Mouse (Mus musculus) embryonic facial prominence, embryonic 15.5 days (tissue): Measurements from ENCODE around the gene Faf1. TPM values are rescaled to one million over a fixed set of nuclear protein-coding genes. Genes with fewer than 3 reads are reported as not detected.

Experiments used
- ATAC-seq: fragments of 200-750 bp; cut with Nextera tagmentation; 2 replicates; pipeline ENCODE4 v1.8.0; 2017; ENCODE audit warnings: low read depth, moderate TSS enrichment; ENCODE audit not compliant: insufficient number of reproducible peaks, low FRiP score, low TSS enrichment
- H3K27ac ChIP-seq: fragments of 300-500 bp; sonication (generic); replicated peaks from 2 replicates; pipeline ENCODE4 v1.5.1; 2015; ENCODE audit warnings: mild to moderate bottlenecking, inconsistent platforms
- H3K27me3 ChIP-seq: fragments of 300-500 bp; sonication (generic); 2 replicates; pipeline ENCODE4 v1.6.1; 2015; ENCODE audit warnings: inconsistent platforms
- H3K36me3 ChIP-seq: fragments of 300-500 bp; sonication (generic); 2 replicates; pipeline ENCODE4 v1.6.1; 2015; ENCODE audit warnings: mild to moderate bottlenecking, inconsistent platforms
- H3K4me1 ChIP-seq: fragments of 300-500 bp; sonication (generic); 2 replicates; pipeline ENCODE4 v1.6.1; 2015; ENCODE audit warnings: inconsistent platforms
- H3K4me2 ChIP-seq: fragments of 300-500 bp; sonication (generic); replicated peaks from 2 replicates; pipeline ENCODE4 v1.6.1; 2015; ENCODE audit warnings: mild to moderate bottlenecking, inconsistent platforms
- H3K4me3 ChIP-seq: fragments of 300-500 bp; sonication (generic); replicated peaks from 2 replicates; pipeline ENCODE4 v1.5.1; 2015; ENCODE audit warnings: mild to moderate bottlenecking, inconsistent platforms
- H3K9ac ChIP-seq: fragments of 300-500 bp; sonication (generic); 2 replicates; pipeline ENCODE4 v1.6.1; 2015; ENCODE audit warnings: inconsistent platforms
- H3K9me3 ChIP-seq: fragments of 300-500 bp; sonication (generic); replicated peaks from 2 replicates; pipeline ENCODE4 v1.6.1; 2016; ENCODE audit warnings: inconsistent platforms
- WGBS: fragments of 180-500 bp; shearing (Covaris S2); methylation state at CpG from one replicate; pipeline ENCODE4 v1.1.7; 2015; 5-methylcytosine and 5-hydroxymethylcytosine counted together
- polyA plus RNA-seq: library from polyadenylated mRNA; unstranded; fragments of >200 nt; fragmentation: Nextera tagmentation; extraction: Ambion mirVana; gene quantifications from 2 replicates; pipeline ENCODE4 v1.2.1, GENCODE M21; 2015

Gene Faf1
- 23.1 and 25.1 TPM in 2 replicates for polyA plus RNA-seq

- Histone ChIP-seq H3K4me3 (peak within 1 kb of the TSS; percentile 62), H3K9ac (peak within 1 kb of the TSS; percentile 71)
- WGBS = under 1% methylated on average over 107 of the region's 107 CpGs
These were observed at the start of gene Faf1 for GRCm38 (mm10) chr4:109676218-109677215. Gene Faf1 (plus strand): TSS chr4:109676588.

DNA sequence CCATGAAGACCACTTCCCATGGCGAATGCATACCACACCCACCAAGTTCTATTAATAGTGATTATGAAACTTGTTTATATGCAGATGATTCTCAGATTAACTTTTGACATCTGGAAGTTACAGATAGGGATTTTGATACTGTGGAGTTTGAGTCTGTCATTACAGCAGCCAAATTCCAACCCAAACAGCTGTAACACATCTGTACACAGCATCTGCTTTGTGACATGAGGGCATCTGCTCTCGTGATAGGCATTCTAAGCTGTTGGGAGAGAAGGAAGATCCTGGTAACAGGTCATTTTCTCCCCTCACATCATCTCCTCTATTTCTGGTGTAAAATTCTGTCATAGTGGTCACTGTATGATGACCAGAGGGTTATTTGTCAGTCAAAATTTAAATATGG lies 46.2 kb upstream of the Faf1 start:
- H3K4me3 ChIP-seq = no peak overlapping the region
- H3K9ac ChIP-seq = no peak overlapping the region
- no peaks in the 10 kb centered on the region for H3K36me3 ChIP-seq
- H3K27me3 ChIP-seq = no peaks in the 10 kb centered on the region
- whole genome bisulfite sequencing = 37% methylated on average over 2 of the region's 2 CpGs
- no peak overlapping the region for H3K27ac ChIP-seq
- no peaks in the 10 kb centered on the region for H3K4me1 ChIP-seq
- ATAC-seq = no peak
- H3K9me3 ChIP-seq = no peaks in the 10 kb centered on the region
- no peak overlapping the region for H3K4me2 ChIP-seq

More at GRCm38 (mm10) chr4:109676218-109677215, at the start of gene Faf1:
- peak within 1 kb of the TSS; percentile 64 for H3K4me2 ChIP-seq
- H3K4me1 ChIP-seq = peaks cover 5% of the 10 kb centered on the region
- H3K27me3 ChIP-seq = no peaks in the 10 kb centered on the region
- peak within 1 kb of the TSS; percentile 95 for H3K27ac ChIP-seq
- peak; percentile 95 for ATAC-seq
- H3K9me3 ChIP-seq = no peaks in the 10 kb centered on the region
- no peaks in the 10 kb centered on the region for H3K36me3 ChIP-seq

GRCm38 (mm10) chr4:109631029-109631428 lies 45.4 kb upstream of the Faf1 start:
- 86% methylated on average over 4 of the region's 4 CpGs for WGBS
- no peak overlapping the region for H3K9ac ChIP-seq
- H3K9me3 ChIP-seq = no peaks in the 10 kb centered on the region
- H3K4me3 ChIP-seq = no peak overlapping the region
- no peaks in the 10 kb centered on the region for H3K27me3 ChIP-seq
- no peaks in the 10 kb centered on the region for H3K4me1 ChIP-seq
- H3K36me3 ChIP-seq = no peaks in the 10 kb centered on the region
- no peak for ATAC-seq
- H3K27ac ChIP-seq = no peak overlapping the region
- H3K4me2 ChIP-seq = no peak overlapping the region

GRCm38 (mm10) chr4:109634971-109635370 lies 41.4 kb upstream of the Faf1 start:
- H3K36me3 ChIP-seq = no peaks in the 10 kb centered on the region
- no peak overlapping the region for H3K27ac ChIP-seq
- no peak overlapping the region for H3K4me2 ChIP-seq
- H3K4me1 ChIP-seq = no peaks in the 10 kb centered on the region
- H3K9me3 ChIP-seq = no peaks in the 10 kb centered on the region
- no peak overlapping the region for H3K4me3 ChIP-seq
- H3K27me3 ChIP-seq = no peaks in the 10 kb centered on the region
- no peak for ATAC-seq
- H3K9ac ChIP-seq = no peak overlapping the region
- WGBS = 95% methylated on average over 2 of the region's 2 CpGs

GRCm38 (mm10) chr4:109639356-109639755 lies 37.0 kb upstream of the Faf1 start:
- H3K36me3 ChIP-seq = no peaks in the 10 kb centered on the region
- H3K4me1 ChIP-seq = no peaks in the 10 kb centered on the region
- H3K4me2 ChIP-seq = no peak overlapping the region
- no peak overlapping the region for H3K9ac ChIP-seq
- H3K9me3 ChIP-seq = no peaks in the 10 kb centered on the region
- ATAC-seq = no peak
- H3K27me3 ChIP-seq = no peaks in the 10 kb centered on the region
- 85% methylated on average over 9 of the region's 9 CpGs for WGBS
- H3K4me3 ChIP-seq = no peak overlapping the region
- H3K27ac ChIP-seq = no peak overlapping the region

DNA sequence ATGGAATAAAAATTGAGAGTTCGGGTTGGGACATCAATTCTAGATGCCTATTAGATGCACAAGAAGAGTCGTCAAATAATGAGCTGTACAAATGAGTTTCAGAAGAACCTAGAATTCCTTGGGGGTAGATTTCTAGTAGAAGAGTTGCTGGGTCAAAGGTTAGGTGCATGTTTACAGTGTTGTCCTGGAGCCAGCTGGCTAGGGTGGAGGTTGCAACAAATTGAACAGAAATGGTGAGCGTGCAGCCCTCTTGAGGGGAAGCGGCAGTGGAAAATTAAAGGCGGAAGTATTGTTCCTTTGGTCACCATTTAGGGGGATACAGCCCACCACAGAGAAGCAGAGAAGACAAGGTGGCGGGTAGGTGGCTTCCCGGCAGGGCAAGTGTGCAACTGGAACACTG lies 36.2 kb upstream of the Faf1 start:
- WGBS = 79% methylated on average over 7 of the region's 7 CpGs
- H3K27me3 ChIP-seq = no peaks in the 10 kb centered on the region
- no peak for ATAC-seq
- no peaks in the 10 kb centered on the region for H3K36me3 ChIP-seq
- H3K9ac ChIP-seq = no peak overlapping the region
- no peak overlapping the region for H3K4me3 ChIP-seq
- no peaks in the 10 kb centered on the region for H3K4me1 ChIP-seq
- H3K9me3 ChIP-seq = no peaks in the 10 kb centered on the region
- H3K27ac ChIP-seq = no peak overlapping the region
- no peak overlapping the region for H3K4me2 ChIP-seq

- Histone ChIP-seq H3K27ac (no peak overlapping the region), H3K4me1 (no peaks in the 10 kb centered on the region), H3K4me3 (no peak overlapping the region), H3K9me3 (no peaks in the 10 kb centered on the region), H3K4me2 (no peak overlapping the region), H3K36me3 (no peaks in the 10 kb centered on the region), H3K9ac (no peak overlapping the region), H3K27me3 (no peaks in the 10 kb centered on the region)
- no peak for ATAC-seq
- whole genome bisulfite sequencing = 72% methylated on average over 3 of the region's 3 CpGs
These were observed 34.9 kb upstream of the Faf1 start for GRCm38 (mm10) chr4:109641451-109641850.

GRCm38 (mm10) chr4:109647281-109647680 lies 29.1 kb upstream of the Faf1 start:
- Histone ChIP-seq H3K9me3 (no peaks in the 10 kb centered on the region), H3K27ac (no peak overlapping the region), H3K27me3 (no peaks in the 10 kb centered on the region), H3K36me3 (no peaks in the 10 kb centered on the region), H3K4me1 (no peaks in the 10 kb centered on the region), H3K4me3 (no peak overlapping the region), H3K9ac (no peak overlapping the region), H3K4me2 (no peak overlapping the region)
- WGBS = 35% methylated on average over 4 of the region's 4 CpGs
- no peak for ATAC-seq

- Histone ChIP-seq H3K4me2 (no peak overlapping the region), H3K4me1 (no peaks in the 10 kb centered on the region), H3K36me3 (no peaks in the 10 kb centered on the region), H3K9me3 (no peaks in the 10 kb centered on the region), H3K9ac (no peak overlapping the region), H3K27ac (no peak overlapping the region), H3K27me3 (no peaks in the 10 kb centered on the region), H3K4me3 (no peak overlapping the region)
- ATAC-seq = no peak
- 85% methylated on average over 5 of the region's 5 CpGs for WGBS
These were observed 27.1 kb upstream of the Faf1 start for GRCm38 (mm10) chr4:109649331-109649730.

- H3K4me1 ChIP-seq = peaks cover 14% of the 10 kb centered on the region
- no peak for ATAC-seq
- H3K27me3 ChIP-seq = peaks cover 28% of the 10 kb centered on the region
- H3K9me3 ChIP-seq = no peaks in the 10 kb centered on the region
- H3K36me3 ChIP-seq = no peaks in the 10 kb centered on the region
- H3K4me3 ChIP-seq = no peak overlapping the region
- no peak overlapping the region for H3K4me2 ChIP-seq
- H3K9ac ChIP-seq = no peak overlapping the region
- no peak overlapping the region for H3K27ac ChIP-seq
These were observed 23.1 kb upstream of the Faf1 start for GRCm38 (mm10) chr4:109653251-109653650.

DNA sequence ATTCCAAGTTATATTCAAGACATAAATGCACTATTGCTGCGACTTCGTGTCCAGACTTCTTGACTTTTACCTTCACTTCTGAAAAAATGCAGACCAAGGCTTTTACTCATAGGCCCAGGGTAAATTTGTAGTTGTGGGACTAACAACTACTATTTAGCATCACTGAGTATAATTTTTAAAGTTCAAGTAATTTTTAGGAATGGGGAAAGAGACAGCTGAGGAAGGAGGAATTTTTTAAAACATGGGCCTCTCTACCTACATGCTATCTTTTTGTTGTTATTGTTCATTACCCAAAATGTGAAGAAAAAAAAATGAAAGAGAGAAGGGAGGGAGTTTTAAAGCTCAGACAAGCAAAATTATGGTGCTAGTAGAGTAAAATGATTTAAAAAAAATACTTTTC lies 21.7 kb upstream of the Faf1 start:
- Histone ChIP-seq H3K36me3 (no peaks in the 10 kb centered on the region), H3K4me2 (no peak overlapping the region), H3K4me3 (no peak overlapping the region), H3K9me3 (no peaks in the 10 kb centered on the region), H3K4me1 (peaks cover 14% of the 10 kb centered on the region), H3K9ac (no peak overlapping the region), H3K27ac (no peak overlapping the region), H3K27me3 (peaks cover 39% of the 10 kb centered on the region)
- no peak for ATAC-seq
- WGBS = 60% methylated on average over 2 of the region's 2 CpGs

- peaks cover 14% of the 10 kb centered on the region for H3K4me1 ChIP-seq
- 54% methylated on average over 2 of the region's 2 CpGs for WGBS
- no peak overlapping the region for H3K9ac ChIP-seq
- ATAC-seq = no peak
- H3K4me2 ChIP-seq = no peak overlapping the region
- no peaks in the 10 kb centered on the region for H3K9me3 ChIP-seq
- no peaks in the 10 kb centered on the region for H3K36me3 ChIP-seq
- no peak overlapping the region for H3K27ac ChIP-seq
- no peak overlapping the region for H3K4me3 ChIP-seq
- peaks cover 47% of the 10 kb centered on the region for H3K27me3 ChIP-seq
These were observed 20.6 kb upstream of the Faf1 start for GRCm38 (mm10) chr4:109655738-109656137.
